Mouse (Mus musculus) MEL (cell line): ENCODE measurements around the gene Kmt2d. TPM values are rescaled to one million over a fixed set of nuclear protein-coding genes. Genes with fewer than 3 reads are reported as not detected.

Experiments used
- DNase-seq: peaks from one replicate; pipeline ENCODE4 v3.0.0; 2011; ENCODE audit warnings: low read depth, low spot score
- H3K27ac ChIP-seq: 2 replicates; pipeline ENCODE4 v1.5.1; 2012; ENCODE audit warnings: low read depth, mild to moderate bottlenecking, control low read depth, low read length, moderate library complexity; ENCODE audit not compliant: control insufficient read depth
- H3K27me3 ChIP-seq, 2 experiments: fragments of 150-350 bp in 1 of 2; sonication (generic) in 1 of 2; 2 replicates each; pipeline ENCODE4 v1.6.1; 2012; ENCODE audit warnings: low read length in 2 of 2, mild to moderate bottlenecking in 2 of 2, improper control_type of control experiment in 1 of 2, moderate library complexity in 1 of 2; ENCODE audit not compliant: insufficient read depth in 2 of 2, control insufficient read depth in 1 of 2
- H3K36me3 ChIP-seq, 2 experiments: 2 replicates each; pipeline ENCODE4 v1.6.1; 2012 to 2014; ENCODE audit warnings: low read length in 2 of 2, improper control_type of control experiment in 1 of 2, inconsistent platforms in 1 of 2, mild to moderate bottlenecking in 1 of 2; ENCODE audit not compliant: insufficient read depth in 2 of 2, control insufficient read depth in 1 of 2
- H3K4me1 ChIP-seq, 2 experiments: fragments of 150-350 bp in 1 of 2; sonication (generic) in 1 of 2; 2 replicates each; pipeline ENCODE4 v1.6.1; 2012; ENCODE audit warnings: low read length in 2 of 2, improper control_type of control experiment in 1 of 2, mild to moderate bottlenecking in 1 of 2; ENCODE audit not compliant: insufficient read depth in 2 of 2, control insufficient read depth in 1 of 2
- H3K4me3 ChIP-seq, 2 experiments: fragments of 150-350 bp in 1 of 2; sonication (generic) in 1 of 2; 2 replicates each; pipeline ENCODE4 v1.5.1; 2012; ENCODE audit warnings: low read depth in 2 of 2, low read length in 2 of 2, mild to moderate bottlenecking in 2 of 2, moderate library complexity in 2 of 2, control low read depth in 1 of 2, improper control_type of control experiment in 1 of 2; ENCODE audit not compliant: control insufficient read depth in 1 of 2, insufficient read depth in 1 of 2
- H3K79me2 ChIP-seq: 2 replicates; pipeline ENCODE4 v1.6.1; 2012; ENCODE audit warnings: mild to moderate bottlenecking, low read length, moderate library complexity; ENCODE audit not compliant: control insufficient read depth, poor library complexity, insufficient read depth
- H3K9ac ChIP-seq: 2 replicates; pipeline ENCODE4 v1.6.1; 2012; ENCODE audit warnings: low read depth, mild to moderate bottlenecking, control low read depth, low read length, moderate library complexity; ENCODE audit not compliant: control insufficient read depth, poor library complexity, severe bottlenecking
- H3K9me3 ChIP-seq: fragments of 150-350 bp; sonication (generic); replicated peaks from 2 replicates; pipeline ENCODE4 v1.6.1; 2012; ENCODE audit warnings: mild to moderate bottlenecking, low read length, improper control_type of control experiment, moderate library complexity; ENCODE audit not compliant: insufficient read depth
- BHLHE40 ChIP-seq: IDR thresholded peaks from 2 replicates; pipeline ENCODE4 v1.6.1; 2012; ENCODE audit warnings: low read depth, mild to moderate bottlenecking, inconsistent platforms, low read length, improper control_type of control experiment, borderline replicate concordance
- CHD1 ChIP-seq: IDR thresholded peaks from 2 replicates; pipeline ENCODE4 v1.6.1; 2012; ENCODE audit warnings: low read depth, mild to moderate bottlenecking, inconsistent platforms, low read length, improper control_type of control experiment
- CTCF ChIP-seq, 3 experiments: IDR thresholded peaks in 2 of 3; conservative IDR thresholded peaks in 1 of 3; 2 replicates each; pipeline ENCODE4 v1.5.1; 2011 to 2012; ENCODE audit warnings: low read length in 3 of 3, low read depth in 2 of 3, mild to moderate bottlenecking in 2 of 3, improper control_type of control experiment in 1 of 3, inconsistent platforms in 1 of 3, mixed read lengths in 1 of 3, moderate library complexity in 1 of 3; ENCODE audit not compliant: control insufficient read depth in 1 of 3, insufficient read depth in 1 of 3, poor library complexity in 1 of 3, severe bottlenecking in 1 of 3
- EP300 ChIP-seq, 2 experiments: IDR thresholded peaks; 2 replicates each; pipeline ENCODE4 v1.6.1; 2011; ENCODE audit warnings: improper control_type of control experiment in 2 of 2, low read length in 2 of 2, low read depth in 1 of 2, mild to moderate bottlenecking in 1 of 2
- ETS1 ChIP-seq: IDR thresholded peaks from 2 replicates; pipeline ENCODE4 v1.6.1; 2012; ENCODE audit warnings: low read depth, mild to moderate bottlenecking, inconsistent platforms, low read length, improper control_type of control experiment, moderate library complexity
- GABPA ChIP-seq: IDR thresholded peaks from 2 replicates; pipeline ENCODE4 v1.6.1; 2012; ENCODE audit warnings: low read depth, mild to moderate bottlenecking, inconsistent platforms, low read length, improper control_type of control experiment, moderate library complexity
- GATA1 ChIP-seq: IDR thresholded peaks from 2 replicates; pipeline ENCODE4 v1.6.1; 2011; ENCODE audit warnings: low read depth, low read length, improper control_type of control experiment
- MAX ChIP-seq: IDR thresholded peaks from 2 replicates; pipeline ENCODE4 v1.6.1; 2011; ENCODE audit warnings: low read length, improper control_type of control experiment
- MAZ ChIP-seq: IDR thresholded peaks from 2 replicates; pipeline ENCODE4 v1.6.1; 2012; ENCODE audit warnings: low read depth, mild to moderate bottlenecking, inconsistent platforms, low read length, improper control_type of control experiment
- MEF2A ChIP-seq: IDR thresholded peaks from 2 replicates; pipeline ENCODE4 v1.6.1; 2014; ENCODE audit warnings: low read depth, mild to moderate bottlenecking, inconsistent platforms, low read length, improper control_type of control experiment; ENCODE audit not compliant: poor library complexity, insufficient replicate concordance, severe bottlenecking; ENCODE audit errors: extremely low read depth
- MXI1 ChIP-seq: IDR thresholded peaks from 2 replicates; pipeline ENCODE4 v1.6.1; 2011; ENCODE audit warnings: mild to moderate bottlenecking, low read depth, low read length, improper control_type of control experiment
- MYB ChIP-seq: IDR thresholded peaks from 2 replicates; pipeline ENCODE4 v1.6.1; 2011; ENCODE audit warnings: mild to moderate bottlenecking, low read depth, low read length, improper control_type of control experiment
- MYC ChIP-seq: IDR thresholded peaks from 2 replicates; pipeline ENCODE4 v1.6.1; 2011; ENCODE audit warnings: low read depth, mild to moderate bottlenecking, low read length, improper control_type of control experiment, moderate library complexity
- NRF1 ChIP-seq: IDR thresholded peaks from 2 replicates; pipeline ENCODE4 v1.6.1; 2014; ENCODE audit warnings: low read depth, mild to moderate bottlenecking, inconsistent platforms, low read length, improper control_type of control experiment, moderate library complexity; ENCODE audit not compliant: poor library complexity, insufficient read depth, severe bottlenecking
- POLR2A ChIP-seq, 2 experiments: IDR thresholded peaks; 2 replicates each; pipeline ENCODE4 v1.6.1; 2011 to 2012; ENCODE audit warnings: low read length in 2 of 2, mild to moderate bottlenecking in 2 of 2, control low read depth in 1 of 2, improper control_type of control experiment in 1 of 2, low read depth in 1 of 2, moderate library complexity in 1 of 2; ENCODE audit not compliant: control insufficient read depth in 1 of 2, insufficient read depth in 1 of 2, poor library complexity in 1 of 2
- POLR2AphosphoS2 ChIP-seq: IDR thresholded peaks from 2 replicates; pipeline ENCODE4 v1.6.1; 2011; ENCODE audit warnings: low read length, improper control_type of control experiment
- RAD21 ChIP-seq: IDR thresholded peaks from 2 replicates; pipeline ENCODE4 v1.6.1; 2011; ENCODE audit warnings: mild to moderate bottlenecking, low read depth, low read length, improper control_type of control experiment
- SIN3A ChIP-seq: IDR thresholded peaks from 2 replicates; pipeline ENCODE4 v1.6.1; 2012; ENCODE audit warnings: low read length, improper control_type of control experiment, inconsistent platforms
- SMC3 ChIP-seq: IDR thresholded peaks from 2 replicates; pipeline ENCODE4 v1.6.1; 2011; ENCODE audit warnings: low read depth, low read length, improper control_type of control experiment
- TBP ChIP-seq: IDR thresholded peaks from 2 replicates; pipeline ENCODE4 v1.8.0; 2011; ENCODE audit warnings: low read depth, low read length, improper control_type of control experiment
- TCF12 ChIP-seq: IDR thresholded peaks from 2 replicates; pipeline ENCODE4 v1.6.1; 2014; ENCODE audit warnings: low read depth, mild to moderate bottlenecking, inconsistent platforms, low read length, improper control_type of control experiment, moderate library complexity
- UBTF ChIP-seq: IDR thresholded peaks from 2 replicates; pipeline ENCODE4 v1.6.1; 2012; ENCODE audit warnings: low read depth, mild to moderate bottlenecking, inconsistent platforms, low read length, improper control_type of control experiment, moderate library complexity, borderline replicate concordance; ENCODE audit not compliant: insufficient read depth
- USF1 ChIP-seq: IDR thresholded peaks from 2 replicates; pipeline ENCODE4 v1.6.1; 2014; ENCODE audit warnings: low read depth, mild to moderate bottlenecking, inconsistent platforms, low read length, improper control_type of control experiment, moderate library complexity
- ZMIZ1 ChIP-seq: IDR thresholded peaks from 2 replicates; pipeline ENCODE4 v1.6.1; 2012; ENCODE audit warnings: low read depth, mild to moderate bottlenecking, inconsistent platforms, low read length, improper control_type of control experiment, moderate library complexity
- ZNF384 ChIP-seq: IDR thresholded peaks from 2 replicates; pipeline ENCODE4 v1.6.1; 2012; ENCODE audit warnings: low read depth, mild to moderate bottlenecking, inconsistent platforms, low read length, improper control_type of control experiment
- polyA plus RNA-seq, 2 experiments: library from polyadenylated mRNA; stranded (reverse) in 1 of 2; unstranded in 1 of 2; fragments of >175 nt in 1 of 2; fragments of >200 nt in 1 of 2; gene quantifications; 2 replicates each; pipeline versions ENCODE4 v1.2.1 to v1.2.4; 2012; ENCODE audit warnings: low replicate concordance in 2 of 2, low read depth in 1 of 2; ENCODE audit not compliant: insufficient read length in 2 of 2, insufficient read depth in 1 of 2, missing spikeins in 1 of 2
- total RNA-seq: library from RNA; depleted of rRNA; stranded (reverse); fragments of 300-350 nt; gene quantifications from 2 replicates; pipeline ENCODE4 v1.2.3, GENCODE M21; 2012

The Kmt2d gene
- total and polyA plus RNA-seq, 3 experiments: 12.5 to 47.7 (median 42.0) TPM

GRCm38 (mm10) chr15:98880978-98881655 lies 10.1 kb upstream of the Kmt2d start (continued):
- peak in 1 of 2 experiments; percentile 35; a peak in 1 of 4 replicates for TF ChIP-seq EP300 (IDR thresholded peaks at IDR 0.05; ENCODE audit: low read depth in 1 of 2, low read length in 2 of 2)
- 0 out of 2 replicates have a peak, but pooled peaks have one; percentile 71 for TF ChIP-seq UBTF
- TF ChIP-seq GATA1: no peak

GRCm38 (mm10) chr15:98877331-98877730 lies 6.3 kb upstream of the Kmt2d start:
- no peak overlapping the region for H3K4me3 ChIP-seq
- no peak overlapping the region for H3K27ac ChIP-seq
- peak; percentile 93 for DNase-seq
- no peak overlapping the region for H3K9ac ChIP-seq
- no peaks in the 10 kb centered on the region for H3K27me3 ChIP-seq
- peaks cover 2% of the 10 kb centered on the region; the same call in 1 of the 2 replicates for H3K79me2 ChIP-seq
- peaks cover 0 to 14% of the 10 kb centered on the region in 2 experiments; a peak in 2 of 4 replicates for H3K36me3 ChIP-seq
- TF ChIP-seq MYB (no peak), MEF2A (no peak), CHD1 (no peak), CTCF (IDR thresholded peaks at IDR 0.05 in 2 of 3, conservative IDR thresholded peaks at IDR 0.05 in 1 of 3; ENCODE audit: control insufficient read depth in 1 of 3, insufficient read depth in 1 of 3, low read depth in 2 of 3, low read length in 3 of 3, poor library complexity in 1 of 3, severe bottlenecking in 1 of 3) (peak; percentile 74 to 97 (median 93)), EP300 (IDR thresholded peaks at IDR 0.05; ENCODE audit: low read depth in 1 of 2, low read length in 2 of 2) (no peak), USF1 (no peak), BHLHE40 (no peak), RAD21 (peak; percentile 78), MYC (peak; percentile 61; the same call in 1 of the 2 replicates), ZMIZ1 (no peak), MXI1 (peak; percentile 39; the same call in 1 of the 2 replicates), SIN3A (peak; percentile 61), POLR2AphosphoS2 (no peak), SMC3 (peak; percentile 62), TBP (0 out of 2 replicates have a peak, but pooled peaks have one; percentile 26), MAX (no peak), GABPA (no peak), ETS1 (no peak), NRF1 (no peak), GATA1 (no peak), POLR2A (IDR thresholded peaks at IDR 0.05; ENCODE audit: control insufficient read depth in 1 of 2, insufficient read depth in 1 of 2, low read depth in 1 of 2, low read length in 2 of 2, poor library complexity in 1 of 2) (no peak), TCF12 (no peak), MAZ (peak; percentile 18; the same call in 1 of the 2 replicates), ZNF384 (peak; percentile 91)
- no peaks in the 10 kb centered on the region for H3K9me3 ChIP-seq
- peaks cover 5 to 15% of the 10 kb centered on the region in 2 experiments for H3K4me1 ChIP-seq
